Mouse (Mus musculus) cerebellum, postnatal 4 days (tissue): ENCODE measurements at regions not wholly inside any gene's neighbourhood (a gene's known extent, or its start where the extent isn't known, plus 50 kb on each side); places are given as distances from the start of the nearest gene placed in this dataset.
A peak's percentile ranks its signal among the peaks of the same experiment; 100 is the strongest.

Experiments used
- DNase-seq, 2 experiments: peaks; one replicate each; pipeline ENCODE4 v3.0.0; 2022; ENCODE audit warnings: low spot score in 2 of 2, mixed read lengths in 1 of 2

DNA sequence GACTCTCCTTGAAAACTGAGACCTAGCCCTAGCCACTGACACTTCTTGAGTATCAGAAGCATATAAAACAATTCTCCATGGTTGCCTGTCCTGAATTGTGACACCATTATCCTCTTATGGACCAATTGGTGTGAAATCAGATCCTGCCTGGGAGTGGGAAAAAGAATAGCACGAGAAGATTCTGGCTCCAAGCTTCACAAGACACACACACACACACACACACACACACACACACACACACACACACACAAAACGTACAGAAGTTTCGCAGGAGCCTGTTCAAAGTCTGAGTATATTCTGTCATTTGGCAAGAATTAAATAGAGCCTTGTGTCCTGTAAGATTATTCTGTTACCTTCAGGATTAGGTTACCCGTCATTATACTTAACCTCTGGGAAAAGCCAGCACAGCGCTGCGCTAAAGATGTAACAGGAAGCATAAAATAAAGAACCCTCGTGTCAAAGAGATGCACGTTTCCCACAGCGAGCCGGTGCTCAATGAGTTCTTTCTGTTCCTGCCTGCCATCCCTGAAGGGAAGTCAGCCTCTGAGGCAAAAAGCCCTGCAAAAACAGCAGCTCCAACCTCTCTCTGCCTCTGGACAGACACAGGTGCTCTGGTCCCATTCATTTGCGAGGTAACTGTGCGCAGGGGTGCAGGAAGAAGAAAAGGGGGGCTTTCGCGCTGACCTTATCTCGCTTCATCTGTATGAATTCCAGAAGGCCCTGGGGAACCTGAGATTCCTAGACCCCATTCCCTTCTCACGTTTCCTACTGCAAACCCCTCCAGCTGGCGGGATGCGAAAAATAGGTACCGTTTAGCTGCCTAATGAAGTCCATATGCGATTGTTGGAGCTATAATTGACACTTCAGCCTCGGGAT is 178.4 kb upstream of the Elac2 start:
- DNase-seq: no peak

DNA sequence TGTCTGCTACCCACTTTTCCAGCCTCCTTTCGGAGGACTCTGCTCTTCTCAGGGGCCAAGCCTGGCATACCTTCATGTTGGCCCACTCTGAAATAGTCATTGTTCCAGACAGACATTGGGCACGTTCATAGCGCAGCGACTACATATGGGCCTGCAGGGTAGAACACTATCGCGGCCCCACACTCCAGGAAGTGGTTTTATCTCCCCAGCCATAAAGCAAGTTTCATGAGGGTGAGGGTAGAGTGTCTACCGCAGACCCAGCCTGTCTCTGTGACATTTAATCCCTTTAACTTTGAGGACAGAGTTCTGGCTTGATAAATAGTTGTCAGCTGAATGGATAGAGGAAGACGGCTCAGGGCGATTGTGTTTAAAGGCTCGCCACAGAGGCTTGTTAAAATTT is 177.5 kb upstream of the Elac2 start:
- no peak for DNase-seq

DNA sequence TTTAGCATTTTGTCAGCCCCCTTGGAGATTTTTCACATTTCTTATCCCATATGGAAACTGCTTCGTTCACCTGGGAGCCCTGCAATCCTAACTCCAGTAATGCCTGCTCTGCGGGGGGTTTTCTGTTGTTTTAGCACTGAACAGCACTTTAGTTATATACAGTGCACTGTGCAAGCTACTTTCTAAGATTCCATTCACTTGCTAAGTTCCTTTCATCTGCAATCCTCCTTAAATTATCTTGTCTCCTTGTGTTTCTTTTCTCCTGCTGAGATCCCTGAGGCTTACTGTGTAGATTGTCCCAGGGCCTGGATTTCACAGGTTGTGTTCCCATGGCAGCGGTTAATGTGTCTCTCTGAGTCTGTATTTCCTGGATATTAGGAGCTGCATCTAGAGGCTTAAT is 173.3 kb upstream of the Elac2 start:
- DNase-seq: no peak

DNA sequence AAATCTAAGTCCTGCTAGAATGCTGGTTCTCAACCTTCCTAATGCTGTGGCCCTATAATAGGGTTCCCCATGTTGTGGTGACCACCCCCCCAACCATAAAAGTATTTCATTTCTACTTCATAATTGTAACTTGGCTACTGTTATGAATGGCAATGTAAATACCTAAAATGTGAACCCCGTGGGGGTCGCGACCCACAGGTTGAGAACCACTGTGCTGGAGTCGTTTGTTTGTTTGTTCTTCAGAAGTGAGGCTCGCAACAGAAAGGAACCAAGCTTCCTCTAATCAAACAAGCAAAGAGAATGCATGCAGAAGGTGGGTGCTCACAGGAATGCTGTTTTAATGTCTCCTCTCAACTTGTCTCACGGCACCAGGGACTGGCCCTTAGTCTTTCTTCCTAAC is 166.4 kb upstream of the Elac2 start:
- no peak for DNase-seq

DNA sequence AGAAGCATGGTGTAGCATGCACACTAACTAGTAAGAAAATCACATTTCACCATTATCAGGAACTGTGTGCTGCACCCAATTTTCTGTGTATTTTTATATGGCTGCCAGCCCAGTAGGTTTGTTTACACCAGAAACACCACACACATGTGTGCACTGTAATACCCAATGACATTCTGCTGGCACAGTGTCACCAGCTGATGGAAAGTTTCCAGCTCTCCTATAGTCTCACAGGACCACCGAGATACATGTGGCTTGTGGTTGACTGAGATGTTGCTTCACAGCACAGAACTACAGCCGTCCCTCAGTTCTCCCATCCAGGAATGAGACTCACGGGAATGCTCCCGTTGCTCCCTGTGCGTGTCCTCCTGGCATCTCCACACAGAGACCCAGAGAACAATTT is 149.4 kb upstream of the Elac2 start:
- DNase-seq: no peak

DNA sequence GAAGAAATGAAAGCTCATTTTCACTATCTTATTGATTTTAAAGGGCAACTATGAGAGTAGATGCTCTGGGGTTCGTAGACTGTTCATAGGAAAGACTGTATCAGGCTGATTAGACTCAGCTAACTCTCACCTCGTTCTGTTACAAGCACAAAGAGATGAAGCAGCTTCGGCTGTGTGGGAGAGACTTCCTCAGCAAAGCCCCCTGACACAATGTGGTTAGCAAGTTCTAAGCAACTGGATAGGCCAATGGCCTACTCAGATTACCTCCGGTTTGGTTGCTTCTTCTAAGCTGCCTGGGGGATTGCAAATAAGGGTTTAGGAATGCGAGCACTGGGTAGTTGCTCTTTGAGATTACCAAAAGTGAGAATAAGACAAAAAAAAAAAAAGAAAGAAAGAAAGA is 146.4 kb upstream of the Elac2 start:
- no peak for DNase-seq

DNA sequence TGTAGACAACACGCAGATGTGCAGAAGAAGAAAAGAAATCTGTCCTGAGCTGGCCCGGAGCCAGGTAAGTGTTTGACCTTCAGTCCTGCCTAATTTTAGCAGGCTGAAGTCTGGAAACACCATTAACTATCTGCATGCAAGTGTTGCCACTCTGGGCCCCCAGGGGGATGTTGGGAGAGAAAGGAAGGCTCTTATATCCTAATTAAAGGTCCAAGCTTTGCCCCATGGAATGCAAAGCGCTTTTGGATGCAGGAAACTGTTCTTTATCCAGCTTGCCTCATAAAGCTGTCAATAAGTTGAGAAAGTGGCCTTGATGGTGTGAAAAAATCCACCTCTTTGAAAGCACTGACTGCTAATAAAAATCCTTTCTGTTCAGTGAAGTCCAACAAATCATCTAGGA is 145.1 kb upstream of the Elac2 start:
- DNase-seq: no peak

DNA sequence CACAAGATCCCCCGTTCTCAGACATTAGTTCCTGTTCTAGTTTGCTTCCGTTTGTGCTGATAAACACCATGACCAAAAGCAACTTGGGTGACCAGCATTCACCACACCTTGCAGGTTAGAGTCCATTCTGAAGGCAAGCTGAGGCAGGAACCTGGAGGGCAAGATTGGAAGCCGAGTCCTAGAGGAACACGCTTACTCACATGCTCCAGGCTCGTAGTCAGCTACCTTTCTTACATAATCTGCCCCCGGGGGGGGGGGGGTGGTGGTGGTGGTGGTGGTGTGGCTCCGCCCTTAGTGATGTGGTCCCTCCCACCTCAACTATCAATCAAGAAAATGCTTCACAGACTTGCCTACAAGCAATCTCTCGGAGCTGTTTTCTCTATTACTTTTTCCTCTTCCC is 142.1 kb upstream of the Elac2 start:
- DNase-seq: no peak

DNA sequence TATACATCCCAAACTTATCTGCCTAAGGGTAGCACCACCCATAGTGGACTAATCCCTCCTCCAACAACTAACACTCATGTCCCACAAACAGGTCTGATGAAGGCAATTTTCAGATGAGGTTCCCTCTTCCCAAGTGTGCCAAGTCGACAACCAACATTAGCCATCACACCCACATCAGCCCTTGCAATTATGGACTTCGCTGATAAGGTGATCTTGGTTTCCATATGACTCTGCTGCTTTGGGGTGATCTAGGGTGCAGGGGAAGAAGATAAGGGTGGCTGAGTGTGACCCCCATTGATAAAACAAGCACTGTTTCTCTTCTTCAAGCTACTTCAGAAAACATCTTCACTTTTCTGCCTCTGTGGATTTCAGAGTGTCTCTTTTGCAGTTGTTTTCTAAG is 137.7 kb upstream of the Elac2 start:
- DNase-seq: no peak

DNA sequence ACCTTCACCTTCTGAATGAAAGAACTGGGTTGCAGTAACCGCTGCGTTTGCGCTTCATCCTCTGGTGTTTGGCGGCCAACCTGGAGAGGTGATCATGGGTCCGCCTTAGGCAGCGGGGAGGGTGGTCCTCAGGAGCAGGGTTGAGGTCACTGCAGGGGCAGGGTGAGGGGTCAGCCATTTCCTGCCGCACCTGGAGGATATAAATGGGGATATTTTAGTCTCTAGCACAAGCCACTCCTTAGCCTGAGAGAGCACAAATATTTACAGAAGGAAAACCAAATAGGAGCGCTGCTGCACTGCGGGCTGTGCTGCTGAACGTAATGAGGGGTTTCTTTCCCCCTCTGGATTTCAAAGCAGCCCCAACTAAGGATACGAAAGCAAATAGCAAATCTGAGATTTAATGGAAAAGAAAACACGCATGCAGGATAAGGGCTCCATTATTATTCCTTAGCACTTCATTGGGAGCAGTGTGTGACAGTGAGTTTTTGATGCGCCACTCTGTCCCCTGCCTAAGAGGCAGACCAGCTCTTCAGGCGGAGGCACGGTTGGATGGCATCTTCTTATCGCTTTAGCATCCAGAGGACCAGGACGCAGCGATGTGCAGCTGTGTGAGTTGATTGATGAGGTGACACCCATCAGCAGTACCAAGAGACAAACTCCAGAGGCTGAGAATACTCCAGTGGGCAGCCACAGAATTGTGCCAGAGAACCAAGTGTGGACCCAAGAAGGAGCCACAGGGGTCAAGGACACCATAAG is 135.9 kb upstream of the Elac2 start:
- no peak for DNase-seq

DNA sequence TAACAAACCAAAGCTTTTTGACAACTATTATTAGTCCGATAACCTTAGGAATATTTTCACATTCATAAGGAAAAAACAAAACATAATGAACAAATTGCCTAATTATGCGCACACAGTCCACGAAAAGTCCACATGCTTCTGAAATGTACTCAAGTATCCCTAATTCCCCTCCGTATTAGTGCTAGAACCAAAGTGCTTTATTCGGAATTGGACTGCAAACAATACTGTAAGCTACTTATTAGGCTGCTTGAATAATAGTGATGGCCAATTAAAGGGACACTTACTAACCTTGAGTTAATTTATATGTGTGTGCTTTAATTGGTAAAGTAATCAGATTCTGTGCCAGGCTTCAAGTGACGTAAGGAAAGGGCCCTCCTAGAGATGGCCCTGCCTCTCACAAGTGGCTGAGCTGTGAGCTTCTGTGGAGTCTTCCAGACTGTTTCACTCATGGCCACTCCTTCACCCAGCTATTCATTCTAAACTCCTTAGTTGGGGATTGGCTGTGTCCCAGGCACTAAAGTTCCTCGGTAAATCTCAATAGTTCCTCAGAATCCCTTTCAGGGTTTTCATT is 132.2 kb upstream of the Elac2 start:
- DNase-seq: no peak

DNA sequence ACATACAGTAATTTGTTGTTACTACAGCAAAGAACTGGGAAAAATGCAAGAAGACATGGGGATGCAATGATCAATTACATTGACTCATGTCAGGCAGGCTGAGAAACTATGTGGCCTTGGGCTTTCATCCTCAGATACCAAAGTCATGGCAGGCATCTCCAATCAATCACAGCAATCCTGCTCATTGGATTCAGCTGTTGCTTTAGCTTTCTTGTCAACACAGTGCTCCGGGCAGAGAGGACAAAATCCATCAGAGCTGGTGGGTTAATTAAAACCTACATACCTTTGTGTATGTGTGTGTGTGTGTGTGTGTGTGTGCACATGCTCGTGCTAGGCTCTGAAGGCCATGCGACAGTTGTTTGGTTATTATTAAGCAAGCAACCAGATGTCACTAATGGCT is 119.2 kb upstream of the Elac2 start:
- no peak for DNase-seq

DNA sequence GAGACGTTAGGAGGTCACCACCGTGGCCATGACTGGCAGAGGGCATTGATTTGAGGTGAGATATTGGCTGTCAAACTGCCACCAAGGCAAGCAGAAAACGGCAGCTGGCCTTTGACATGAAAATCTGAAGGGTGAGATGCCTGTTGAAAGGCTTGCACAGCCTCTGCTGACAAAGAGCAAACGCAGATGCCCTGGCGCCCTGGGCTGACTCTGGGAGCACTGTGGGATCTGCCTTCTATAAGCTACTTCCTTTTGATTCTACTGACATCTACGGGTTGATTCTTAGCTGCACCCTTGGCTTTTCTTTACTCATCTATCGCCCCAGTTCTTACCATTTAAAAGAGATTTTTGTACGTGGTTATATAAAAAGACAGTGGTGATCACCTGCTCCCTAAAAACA is 98.2 kb upstream of the Elac2 start:
- no peak for DNase-seq

DNA sequence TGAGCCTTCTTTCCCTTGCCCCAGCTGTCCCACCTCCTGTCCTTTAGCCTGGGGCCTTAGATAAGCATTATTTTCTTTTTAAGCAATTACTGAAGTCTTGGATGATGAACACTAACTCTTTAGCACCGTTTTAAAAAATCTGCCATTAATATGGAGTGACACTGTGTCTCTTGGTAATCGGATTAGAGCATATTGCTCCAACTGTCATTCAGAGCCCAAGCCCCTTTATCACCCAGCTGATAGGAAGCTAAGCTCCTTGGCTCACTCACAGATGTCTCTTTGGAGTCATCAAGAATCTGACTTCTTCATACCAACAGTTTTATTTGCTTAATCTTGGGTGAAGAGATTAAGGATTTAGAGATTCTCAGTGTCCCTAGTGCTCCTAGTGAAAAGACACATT is 94.3 kb upstream of the Elac2 start:
- DNase-seq: no peak

DNA sequence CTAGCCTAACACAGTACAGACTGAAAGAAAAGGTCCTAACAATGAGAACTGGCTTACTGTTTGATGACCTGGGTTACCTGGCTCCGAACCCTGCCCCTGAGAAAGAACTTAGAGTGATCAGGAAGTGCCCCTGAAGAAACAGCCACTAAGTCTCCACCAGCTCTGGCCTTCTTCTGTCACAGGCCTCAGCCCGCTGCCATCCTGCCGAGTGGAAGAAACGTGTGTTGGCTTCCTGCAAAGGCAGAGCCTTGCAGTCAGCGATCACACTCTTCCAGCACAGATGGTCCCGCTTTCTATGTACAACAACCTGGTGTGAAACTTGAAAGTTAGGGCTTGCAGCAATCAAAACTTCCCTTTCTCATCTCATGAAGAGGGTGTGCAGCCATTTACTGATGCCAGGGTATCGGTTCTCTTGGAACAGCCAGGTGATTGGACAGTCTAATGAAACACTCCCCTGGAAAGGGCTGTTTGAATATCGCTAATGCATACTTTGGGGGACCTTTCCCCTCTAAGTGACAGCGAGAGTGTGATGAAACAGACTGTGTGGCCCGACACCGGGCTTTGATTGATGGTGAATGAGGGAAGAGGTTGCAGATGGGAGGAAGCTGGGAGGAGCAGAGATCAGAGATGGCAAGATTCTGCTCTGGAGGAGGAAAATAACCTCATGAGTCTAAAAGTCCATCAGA is 89.4 kb upstream of the Elac2 start:
- no peak for DNase-seq

DNA sequence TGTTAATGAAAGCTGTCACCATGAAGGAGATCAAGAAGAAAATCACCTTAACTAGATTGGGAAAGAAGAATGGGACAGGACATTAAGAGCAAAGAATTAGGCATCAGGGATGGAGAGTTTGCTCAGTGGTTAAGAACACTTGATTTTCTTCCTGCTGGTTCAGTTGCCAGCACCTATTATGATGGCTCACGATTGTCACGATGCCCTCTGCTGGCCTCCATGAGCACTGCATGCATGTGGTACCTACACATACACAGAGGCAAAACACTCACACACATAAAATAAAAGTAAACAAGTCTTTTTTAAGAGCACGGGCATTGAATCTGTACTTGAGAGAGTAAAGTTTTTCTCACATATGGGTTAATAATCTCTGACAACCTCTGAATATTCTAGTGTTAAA is 88.1 kb upstream of the Elac2 start:
- peak in 1 of 2 experiments; percentile 36 for DNase-seq

DNA sequence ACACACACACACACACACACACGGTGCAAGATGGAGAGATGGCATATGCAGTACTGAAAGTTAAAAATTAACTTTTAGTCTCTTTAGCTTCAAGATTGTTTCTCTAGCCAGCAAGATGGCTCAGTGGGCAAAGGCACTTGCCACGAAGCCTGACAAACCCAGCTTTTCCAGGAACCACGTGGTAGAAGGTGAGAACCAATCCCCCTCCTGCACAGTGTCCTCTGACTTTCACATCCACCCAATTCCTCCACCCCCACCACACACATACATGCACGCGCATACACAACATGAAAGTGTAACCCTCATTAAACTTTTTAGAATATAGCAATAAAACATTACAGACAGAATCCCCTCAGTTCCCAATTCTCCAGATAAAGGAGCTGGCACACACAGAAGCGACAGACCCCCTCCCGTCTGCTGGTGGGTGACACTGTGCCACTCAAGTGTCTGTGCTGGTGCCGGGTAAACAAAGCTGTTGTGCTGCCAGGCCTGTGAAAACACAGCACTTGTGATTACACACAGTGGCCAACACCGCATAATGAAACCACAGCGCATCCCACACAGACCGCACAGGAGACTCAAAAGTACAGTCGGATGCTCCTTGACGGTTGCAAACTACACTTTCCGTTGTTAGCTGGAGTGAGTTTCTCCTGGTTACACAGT is 82.9 kb upstream of the Elac2 start:
- no peak for DNase-seq

DNA sequence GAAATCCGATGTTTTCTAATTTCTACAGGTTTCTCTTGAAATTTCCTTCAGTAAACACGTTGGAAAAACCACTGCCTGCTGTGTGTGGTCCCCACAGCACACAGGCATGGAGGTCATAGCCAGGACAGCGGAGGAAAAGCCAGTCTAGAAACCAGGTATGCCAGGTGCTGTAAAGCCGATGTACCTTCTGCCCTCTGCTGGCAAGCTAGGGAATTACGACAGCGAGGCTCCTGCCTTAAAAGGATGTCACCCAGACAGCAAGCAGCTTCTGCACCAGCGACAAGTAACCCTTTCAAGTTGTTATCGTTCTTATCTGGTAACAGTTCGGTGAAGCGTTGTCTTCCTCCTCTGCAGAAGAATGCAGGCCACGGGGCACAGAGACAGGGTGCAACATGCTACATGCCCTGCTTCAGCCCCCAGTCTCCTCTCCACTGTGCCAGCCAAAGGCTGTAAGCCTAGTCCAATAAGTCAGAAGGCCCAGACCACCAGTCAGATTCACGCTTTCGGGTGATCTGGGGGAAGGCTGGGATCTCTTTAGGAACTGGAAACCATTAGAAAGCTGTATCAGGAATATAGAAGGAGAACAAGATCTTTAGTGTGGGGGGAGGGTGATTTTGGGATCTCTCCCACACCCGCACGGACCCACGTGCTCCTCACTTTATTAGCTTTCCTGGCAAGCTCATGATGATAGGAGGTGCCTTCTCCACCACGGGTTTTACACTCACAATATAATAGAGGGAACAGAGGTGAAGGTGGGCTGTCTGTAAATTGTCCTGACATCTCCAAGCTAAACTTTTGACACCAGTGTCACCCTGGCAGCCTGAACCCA is 79.9 kb upstream of the Elac2 start:
- DNase-seq: peak; percentile 67 to 82

DNA sequence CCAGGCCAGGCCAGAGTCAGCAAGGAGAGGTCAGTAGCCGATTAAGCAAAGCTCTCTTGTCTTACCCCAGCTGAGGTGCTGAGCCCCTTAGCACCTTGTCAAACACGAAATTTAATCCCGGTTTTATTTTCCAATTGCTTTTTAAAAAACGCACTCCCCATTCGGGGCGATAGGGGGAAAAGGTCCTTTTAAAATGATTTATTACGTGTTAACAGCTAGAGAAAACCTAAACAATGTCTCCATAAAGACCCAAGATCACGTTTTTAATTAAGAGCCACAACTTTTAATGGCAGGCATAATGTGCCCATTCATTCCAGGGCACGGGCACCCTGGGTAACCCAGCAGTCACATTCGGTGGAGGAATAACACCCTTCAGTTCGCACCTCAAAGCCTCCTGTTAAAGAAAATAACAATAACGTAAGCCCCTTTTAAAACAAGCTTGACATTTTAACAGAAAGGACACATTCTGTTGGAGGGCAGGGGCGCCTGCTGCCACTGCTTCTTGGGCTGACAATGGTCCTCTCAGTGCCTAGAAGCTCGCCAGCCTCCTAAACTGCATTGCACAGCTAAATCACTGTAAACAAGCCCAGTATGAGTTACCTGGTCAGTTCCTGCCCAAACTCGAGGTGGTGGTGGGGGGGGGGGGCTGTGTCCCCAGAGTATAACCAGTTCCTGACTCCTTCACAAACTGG is 79.1 kb upstream of the Elac2 start:
- DNase-seq: no peak

DNA sequence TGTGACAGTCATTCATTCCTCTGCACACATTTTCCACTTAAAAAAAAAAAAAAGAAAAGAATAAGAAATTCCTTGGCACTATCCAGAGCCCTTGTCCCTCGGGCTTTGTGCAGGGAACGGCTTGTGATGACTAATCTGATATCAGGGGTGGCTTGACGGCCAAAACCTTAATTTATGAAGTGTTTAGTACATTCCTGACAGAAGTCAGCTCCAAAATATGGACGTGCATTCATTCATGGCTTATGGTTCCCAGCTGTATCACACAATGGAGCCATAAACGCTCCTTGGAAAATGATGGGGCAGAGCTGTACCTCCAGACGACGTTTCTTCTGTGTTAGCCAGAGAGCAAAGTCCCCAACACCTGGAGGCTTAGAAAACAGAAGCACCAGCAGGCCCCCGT is 62.1 kb upstream of the Elac2 start:
- DNase-seq: no peak
